Mouse (Mus musculus): ENCODE measurements around the gene Pfkfb3.

Gene Pfkfb3

GRCm38 (mm10) chr2:11494841-11495255 lies 59.0 kb downstream of the Pfkfb3 start:
- TF ChIP-seq GATA4 (IDR thresholded peaks at IDR 0.05; ENCODE audit: insufficient replicate concordance, low read length) = no peak

- no peak for TF ChIP-seq GATA4 (IDR thresholded peaks at IDR 0.05; ENCODE audit: insufficient replicate concordance, low read length)
Observed at GRCm38 (mm10) chr2:11492855-11493254, 61.0 kb downstream of the Pfkfb3 start.

- TF ChIP-seq GATA4 (IDR thresholded peaks at IDR 0.05; ENCODE audit: insufficient replicate concordance, low read length) = no peak
Observed at GRCm38 (mm10) chr2:11491471-11491870, 62.4 kb downstream of the Pfkfb3 start.

- TF ChIP-seq GATA4 (IDR thresholded peaks at IDR 0.05; ENCODE audit: insufficient replicate concordance, low read length) = no peak
Observed at GRCm38 (mm10) chr2:11490554-11490953, 63.3 kb downstream of the Pfkfb3 start.

GRCm38 (mm10) chr2:11483226-11483625 lies 70.7 kb downstream of the Pfkfb3 start:
- TF ChIP-seq GATA4 (IDR thresholded peaks at IDR 0.05; ENCODE audit: insufficient replicate concordance, low read length) = no peak

- no peak for TF ChIP-seq GATA4 (IDR thresholded peaks at IDR 0.05; ENCODE audit: insufficient replicate concordance, low read length)
Observed at GRCm38 (mm10) chr2:11482364-11482763, 71.5 kb downstream of the Pfkfb3 start.

GRCm38 (mm10) chr2:11478960-11479359 lies 74.9 kb downstream of the Pfkfb3 start:
- TF ChIP-seq GATA4 (IDR thresholded peaks at IDR 0.05; ENCODE audit: insufficient replicate concordance, low read length) = peak; percentile 66; the same call in 1 of the 2 replicates

GRCm38 (mm10) chr2:11475316-11475715 lies 78.6 kb downstream of the Pfkfb3 start:
- no peak for TF ChIP-seq GATA4 (IDR thresholded peaks at IDR 0.05; ENCODE audit: insufficient replicate concordance, low read length)

- TF ChIP-seq GATA4 (IDR thresholded peaks at IDR 0.05; ENCODE audit: insufficient replicate concordance, low read length) = no peak
Observed at GRCm38 (mm10) chr2:11464661-11465099, 89.2 kb downstream of the Pfkfb3 start.

GRCm38 (mm10) chr2:11460976-11461375 lies 92.9 kb downstream of the Pfkfb3 start:
- TF ChIP-seq GATA4 (IDR thresholded peaks at IDR 0.05; ENCODE audit: insufficient replicate concordance, low read length) = no peak

- TF ChIP-seq GATA4 (IDR thresholded peaks at IDR 0.05; ENCODE audit: insufficient replicate concordance, low read length) = no peak
Observed at GRCm38 (mm10) chr2:11458494-11458893, 95.4 kb downstream of the Pfkfb3 start.

GRCm38 (mm10) chr2:11457904-11458303 lies 96.0 kb downstream of the Pfkfb3 start:
- TF ChIP-seq GATA4 (IDR thresholded peaks at IDR 0.05; ENCODE audit: insufficient replicate concordance, low read length) = no peak

- no peak for TF ChIP-seq GATA4 (IDR thresholded peaks at IDR 0.05; ENCODE audit: insufficient replicate concordance, low read length)
Observed at GRCm38 (mm10) chr2:11448711-11449110, 105.2 kb downstream of the Pfkfb3 start.

- no peak for TF ChIP-seq GATA4 (IDR thresholded peaks at IDR 0.05; ENCODE audit: insufficient replicate concordance, low read length)
Observed at GRCm38 (mm10) chr2:11447865-11448264, 106.0 kb downstream of the Pfkfb3 start.

- TF ChIP-seq GATA4 (IDR thresholded peaks at IDR 0.05; ENCODE audit: insufficient replicate concordance, low read length) = no peak
Observed at GRCm38 (mm10) chr2:11445722-11446121, 108.2 kb downstream of the Pfkfb3 start.

GRCm38 (mm10) chr2:11441864-11442263 lies 112.0 kb downstream of the Pfkfb3 start:
- no peak for TF ChIP-seq GATA4 (IDR thresholded peaks at IDR 0.05; ENCODE audit: insufficient replicate concordance, low read length)

GRCm38 (mm10) chr2:11438231-11438954 lies 115.5 kb downstream of the Pfkfb3 start:
- TF ChIP-seq GATA4 (IDR thresholded peaks at IDR 0.05; ENCODE audit: insufficient replicate concordance, low read length) = no peak
